Mouse (Mus musculus) gastrocnemius, postnatal 25 days (tissue): ENCODE measurements around the gene Elavl2. TPM values are rescaled to one million over a fixed set of nuclear protein-coding genes. Genes with fewer than 3 reads are reported as not detected.
A peak's percentile ranks its signal among the peaks of the same experiment; 100 is the strongest.

Experiments
- DNase-seq: peaks from one replicate; pipeline ENCODE4 v3.0.0; 2022
- long read RNA-seq, 2 experiments: library from polyadenylated mRNA; stranded (forward); transcript quantifications; one replicate each; pipeline ENCODE4 v2.0.0; 2021
- total RNA-seq, 2 experiments: library from RNA; stranded (reverse); gene quantifications; 1 replicate in 1 of 2; 2 replicates in 1 of 2; pipeline ENCODE4 v1.2.3; 2021

Elavl2 gene
- under 1 TPM; 0.56 to 0.74 TPM for total RNA-seq
- long read RNA-seq, experiment 1 = 0 reads
- long read RNA-seq, experiment 2 = 0 reads

DNA sequence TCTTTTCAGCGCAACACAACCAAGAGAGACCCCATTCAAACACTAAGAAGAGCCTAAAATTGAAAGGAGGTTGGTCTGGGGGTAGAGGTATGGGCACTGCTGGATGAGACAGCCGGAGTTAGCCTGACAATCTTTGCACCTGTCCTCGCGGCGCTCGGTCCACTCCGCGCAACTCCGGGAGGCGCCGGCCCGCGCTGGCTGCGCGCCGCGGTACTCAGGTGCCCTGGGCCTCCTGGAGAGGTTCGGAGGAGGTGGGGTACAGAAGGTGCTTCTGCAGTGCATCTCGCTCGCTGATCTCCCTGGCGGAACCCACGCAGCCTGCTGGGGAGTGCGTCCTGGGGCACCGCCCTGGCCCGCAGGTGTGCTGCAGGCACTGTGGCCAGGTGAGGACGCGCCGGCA, at the start of gene Elavl2:
TSS of gene Elavl2 (minus strand) at position 363 of the 400 bp plus-strand sequence.
- no peak for DNase-seq

DNA sequence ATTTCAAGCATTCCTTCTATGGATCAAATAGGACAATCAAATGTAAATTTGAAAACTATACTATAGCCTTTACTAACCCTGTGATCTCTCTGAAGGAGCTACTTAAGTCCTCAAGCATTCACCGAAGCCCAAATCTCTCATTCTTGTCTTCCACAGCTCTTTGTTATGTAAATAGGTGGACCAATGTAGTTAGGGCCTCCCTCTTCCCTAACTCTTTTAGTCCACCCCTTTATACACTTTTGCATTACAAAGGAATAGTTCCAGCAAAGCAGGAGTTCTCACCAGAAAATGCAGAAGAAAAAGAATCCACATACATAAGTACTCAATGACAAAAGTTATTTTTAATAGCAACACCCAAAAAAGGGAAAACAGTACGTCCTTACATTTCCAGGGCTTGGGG, 47.3 kb upstream of the Elavl2 start:
- DNase-seq = no peak

DNA sequence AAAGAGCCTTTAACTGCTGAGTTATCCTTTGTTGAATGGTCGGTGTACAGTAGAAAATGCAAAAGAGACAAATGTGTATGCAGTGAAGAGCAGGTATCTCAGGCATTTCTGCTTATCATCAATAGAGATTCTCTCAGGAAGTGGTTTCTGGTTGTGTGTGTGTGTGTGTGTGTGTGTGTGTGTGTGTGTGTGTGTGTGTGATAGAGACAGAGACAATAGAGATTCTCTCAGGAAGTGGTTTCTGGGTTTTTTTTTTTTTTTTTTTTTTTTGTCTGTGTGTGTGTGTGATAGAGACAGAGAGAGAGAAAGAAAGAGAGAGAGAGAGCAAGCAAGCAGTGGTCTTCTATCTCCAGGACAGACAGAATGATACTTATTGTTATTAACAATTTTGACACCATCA, 15.0 kb upstream of the Elavl2 start:
- no peak for DNase-seq

DNA sequence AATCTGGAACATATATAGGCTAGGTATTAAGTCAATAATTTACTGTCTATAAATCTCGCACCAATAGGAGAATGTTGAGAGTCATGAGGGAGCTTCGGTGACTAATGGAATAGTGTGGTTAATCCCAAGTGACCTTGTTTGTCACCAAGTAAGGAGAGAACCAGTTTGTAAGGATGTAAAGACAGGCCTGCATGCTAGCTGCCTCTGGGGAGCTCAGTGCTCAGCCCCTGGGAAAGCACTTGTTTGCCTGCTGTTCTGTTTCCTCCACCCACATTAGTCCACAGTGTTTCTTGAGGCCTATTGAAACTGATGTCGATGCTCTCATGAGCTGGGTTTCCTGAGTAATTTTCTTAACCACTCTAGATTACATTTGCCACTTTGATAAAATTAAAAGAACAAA, 4.5 kb upstream of the Elavl2 start:
- no peak for DNase-seq

DNA sequence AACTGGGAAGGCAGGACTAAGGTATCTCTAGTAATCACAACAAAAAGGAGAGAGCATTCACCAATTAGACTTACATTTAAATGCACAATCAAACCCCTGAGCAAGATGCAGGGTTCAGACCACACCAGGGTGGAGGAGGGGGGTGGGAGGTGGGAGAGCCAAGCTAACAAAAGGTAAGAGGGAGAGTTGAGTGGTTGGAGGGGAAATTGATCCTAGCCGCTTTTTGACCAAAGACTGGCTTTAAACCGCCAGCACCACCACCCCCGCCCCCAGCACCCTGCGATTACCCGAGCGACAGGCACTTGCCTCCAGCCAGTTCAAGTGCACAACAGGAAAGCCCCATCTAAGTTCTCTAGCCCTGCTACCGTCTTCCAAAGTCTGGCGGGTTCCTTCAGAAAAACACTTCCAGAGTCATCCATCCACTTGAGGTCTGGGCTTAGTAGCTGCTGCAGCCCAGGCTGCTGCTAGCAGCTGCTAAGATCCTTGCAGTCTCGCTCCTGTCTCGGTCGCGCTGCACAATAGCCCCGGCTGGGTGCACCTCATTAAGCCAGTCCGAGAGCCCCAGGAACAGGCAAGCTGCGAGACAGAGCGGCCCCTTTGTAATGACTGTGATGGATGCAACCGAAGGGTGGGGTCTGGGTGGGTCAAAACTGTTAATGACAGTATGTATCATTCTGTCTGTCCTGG, 932 bp downstream of the Elavl2 start:
- no peak for DNase-seq

DNA sequence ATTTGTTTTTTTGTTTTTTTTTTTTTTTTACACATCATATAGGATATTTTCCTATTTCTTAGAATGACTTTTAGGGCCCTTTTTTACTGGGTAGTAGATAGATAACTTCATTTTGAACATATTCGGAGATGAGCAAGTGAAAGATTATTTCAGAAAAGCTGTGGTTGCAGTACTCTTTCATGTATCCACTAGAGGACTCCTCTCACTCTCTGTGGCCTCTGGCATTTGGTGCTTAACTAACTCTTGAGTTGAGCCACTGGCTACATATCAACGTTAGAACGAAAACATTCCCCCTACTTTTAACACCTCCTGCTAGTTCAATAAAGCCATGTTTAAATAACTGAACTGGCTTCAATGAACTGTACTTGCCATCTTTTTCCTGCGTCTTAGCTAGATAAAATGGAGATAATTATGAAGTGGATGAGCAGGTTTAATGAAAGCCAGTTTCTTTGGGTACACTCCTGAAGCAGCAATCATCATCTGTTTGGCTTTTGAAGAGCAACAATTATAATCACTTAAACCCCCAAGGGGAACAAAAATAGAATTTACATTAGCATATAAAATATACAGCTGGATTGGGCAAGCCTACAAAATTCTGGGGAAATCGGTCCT, 8.5 kb downstream of the Elavl2 start:
- no peak for DNase-seq

DNA sequence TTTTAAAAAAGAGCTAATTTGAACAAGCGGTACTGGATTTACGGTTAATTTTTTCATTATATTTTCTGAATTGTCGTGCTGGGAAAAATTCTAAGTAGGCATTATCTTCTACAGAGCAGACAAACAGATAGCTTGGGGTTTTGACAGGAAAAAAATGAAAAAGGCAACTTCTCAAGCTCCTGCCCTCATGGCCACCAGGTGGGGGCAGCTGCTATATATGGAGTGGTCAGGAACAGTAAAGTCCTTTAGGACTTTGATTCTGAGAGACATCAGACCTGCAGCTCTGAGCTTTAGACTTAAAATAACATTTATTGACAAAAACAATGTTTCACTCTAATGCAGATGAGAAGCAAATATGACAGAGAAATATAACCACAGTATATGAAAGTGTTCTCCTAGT, 12.9 kb downstream of the Elavl2 start:
- no peak for DNase-seq

DNA sequence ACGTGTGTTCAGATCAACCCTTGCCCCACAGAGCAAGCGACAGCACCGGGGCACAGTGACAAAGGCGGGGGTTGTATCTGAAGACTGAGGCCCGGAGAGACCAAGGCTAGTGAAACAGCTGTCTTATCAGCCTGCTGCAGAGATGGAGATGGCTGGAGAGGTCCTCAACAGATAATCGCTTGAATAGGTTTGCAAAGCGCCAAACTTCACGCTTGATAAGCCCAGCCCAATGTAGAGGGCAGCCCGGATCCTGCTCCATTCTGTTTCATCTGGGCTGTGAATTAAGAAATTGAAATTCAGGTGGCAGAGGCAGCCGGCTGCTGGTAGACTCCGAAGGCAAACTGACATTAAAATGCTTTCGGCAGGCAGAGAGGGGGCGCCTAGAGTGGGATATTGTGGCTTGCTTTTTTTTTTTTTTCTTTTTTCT, 19.4 kb downstream of the Elavl2 start:
- DNase-seq = no peak

DNA sequence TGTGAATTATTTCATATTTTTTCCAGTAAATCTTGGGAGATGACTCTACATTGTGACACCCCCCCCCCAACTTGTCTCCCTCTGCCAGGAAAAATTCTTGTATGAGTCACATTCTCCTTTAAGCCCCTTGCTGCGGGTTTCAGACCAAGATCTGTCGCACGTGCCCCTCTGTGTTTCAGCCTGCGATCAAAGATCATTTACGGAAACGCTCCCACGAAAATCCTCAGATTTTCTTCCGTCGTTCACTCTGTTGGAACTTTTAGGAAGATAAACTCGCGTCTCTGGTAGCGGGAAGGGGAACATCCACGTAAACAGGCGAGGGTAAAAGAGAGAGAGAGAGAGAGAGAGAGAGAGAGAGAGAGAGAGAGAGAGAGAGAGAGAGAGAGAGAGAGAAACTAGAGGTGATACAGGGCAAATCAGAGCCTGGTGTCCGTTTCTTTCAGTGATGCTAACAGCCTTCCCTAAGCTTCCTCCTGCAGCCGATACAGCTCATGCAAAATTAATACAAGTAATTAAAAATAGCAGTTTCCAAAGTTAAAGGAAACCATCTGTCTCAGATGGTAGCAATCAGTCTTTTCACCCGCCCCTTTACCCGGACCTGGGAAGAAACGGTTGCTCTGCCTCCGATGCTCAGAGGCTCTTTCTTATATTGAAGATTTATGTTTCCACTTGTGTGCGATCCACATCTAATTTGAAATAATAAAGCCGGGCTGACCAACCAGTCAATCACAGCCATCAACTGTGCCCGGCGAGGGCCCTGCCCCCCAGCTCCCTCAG, 20.1 kb downstream of the Elavl2 start:
- DNase-seq = no peak

DNA sequence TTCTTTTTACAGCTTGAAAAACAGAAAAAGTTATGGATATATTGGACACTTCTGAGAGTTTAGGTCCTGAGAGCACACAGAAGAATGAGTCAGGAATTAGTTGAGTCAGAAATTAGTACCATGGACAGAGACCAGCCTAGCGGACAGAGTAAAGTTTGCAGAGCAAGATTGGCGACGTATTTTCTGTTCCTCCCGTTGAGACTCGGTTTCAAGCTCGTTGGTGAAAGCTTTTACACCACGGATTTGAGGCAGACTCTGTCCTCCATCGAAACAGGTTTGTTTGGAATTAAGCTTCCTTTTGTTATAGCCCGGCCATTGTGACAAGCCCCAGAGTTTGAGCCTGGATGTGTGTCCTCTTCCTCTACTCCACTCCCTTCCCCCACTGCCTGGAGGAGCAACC, 21.0 kb downstream of the Elavl2 start:
- no peak for DNase-seq

DNA sequence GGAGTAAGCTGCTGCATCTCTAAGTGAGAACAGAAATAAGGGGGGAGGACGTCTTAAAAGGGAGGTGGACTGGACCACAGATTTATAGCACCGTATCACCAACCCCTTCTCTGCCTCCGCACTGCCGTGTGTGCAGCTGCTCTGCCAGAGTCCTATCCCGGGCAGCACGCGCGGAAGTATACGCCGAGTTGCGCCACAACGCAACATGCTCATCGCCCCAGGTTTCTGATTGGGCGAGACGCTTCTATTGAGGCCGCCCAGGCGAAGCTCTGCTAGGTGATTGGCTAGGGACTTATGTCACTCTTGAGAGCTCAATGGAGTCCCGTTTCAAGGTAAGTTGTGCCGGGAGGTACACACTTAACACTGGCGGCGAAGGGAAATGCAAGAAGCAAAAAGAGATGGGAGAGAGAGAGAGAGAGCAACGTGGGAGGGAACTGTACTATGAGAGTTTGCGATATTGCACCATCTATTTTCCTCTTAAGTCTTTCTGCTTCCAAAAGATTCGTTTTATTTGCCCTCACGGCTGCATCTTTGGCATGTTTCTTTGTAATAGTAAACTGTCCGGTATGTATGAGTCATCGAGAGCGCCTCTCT, 24.2 kb downstream of the Elavl2 start:
- DNase-seq = peak; percentile 85

DNA sequence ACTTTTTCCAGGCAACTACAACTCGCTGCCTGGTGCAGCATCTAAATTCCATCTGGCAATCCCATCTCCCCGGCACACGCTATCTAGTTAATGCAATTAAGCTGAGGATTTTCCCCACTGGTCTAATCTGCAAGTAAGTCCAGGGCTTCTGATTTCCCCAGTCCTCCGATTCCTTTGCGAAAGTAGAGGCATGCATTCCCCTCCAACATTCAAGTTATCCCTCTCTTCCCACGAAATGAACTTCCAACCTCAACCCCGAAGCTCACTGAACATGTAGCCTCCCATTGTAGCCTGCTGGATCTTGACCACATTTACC, 25.3 kb downstream of the Elavl2 start:
- no peak for DNase-seq

DNA sequence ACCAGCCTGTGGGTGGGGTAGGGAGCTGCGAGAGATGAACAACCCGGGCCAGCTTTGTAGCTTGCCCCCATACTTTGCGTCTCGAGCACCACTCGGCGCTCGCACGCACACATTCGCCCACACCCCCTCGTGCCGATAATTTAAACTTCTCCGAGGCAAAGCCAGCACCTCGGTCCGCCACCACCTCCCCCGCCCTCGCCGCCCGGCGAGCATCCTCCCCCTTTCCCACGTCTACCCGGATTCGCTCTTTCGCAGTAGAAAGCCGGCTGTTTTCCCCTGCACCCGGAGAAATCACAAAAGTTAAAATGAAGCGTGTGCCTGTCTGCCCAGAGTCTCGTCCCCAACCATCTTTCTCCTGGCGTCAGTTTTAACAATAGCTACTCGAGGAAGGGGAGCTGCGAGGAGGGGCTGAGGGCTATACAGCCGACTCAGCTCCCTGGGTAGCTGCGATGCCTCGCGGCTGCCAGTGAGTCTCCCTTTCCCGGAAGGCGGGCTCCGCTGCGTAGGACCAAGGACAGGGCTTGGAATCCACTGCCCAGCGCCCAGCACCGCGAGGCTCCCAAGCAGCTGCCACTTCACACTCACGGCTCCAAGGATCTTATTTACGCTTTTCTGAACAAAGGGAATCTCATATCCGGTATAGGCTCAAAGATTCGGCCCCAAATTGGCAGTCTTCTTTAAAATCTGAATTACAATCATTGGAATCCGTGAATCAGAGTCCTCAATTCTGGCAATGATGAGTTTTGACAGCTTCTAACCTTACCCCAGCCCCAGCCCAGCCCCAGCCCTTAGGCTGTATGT, 25.8 kb downstream of the Elavl2 start:
- no peak for DNase-seq

DNA sequence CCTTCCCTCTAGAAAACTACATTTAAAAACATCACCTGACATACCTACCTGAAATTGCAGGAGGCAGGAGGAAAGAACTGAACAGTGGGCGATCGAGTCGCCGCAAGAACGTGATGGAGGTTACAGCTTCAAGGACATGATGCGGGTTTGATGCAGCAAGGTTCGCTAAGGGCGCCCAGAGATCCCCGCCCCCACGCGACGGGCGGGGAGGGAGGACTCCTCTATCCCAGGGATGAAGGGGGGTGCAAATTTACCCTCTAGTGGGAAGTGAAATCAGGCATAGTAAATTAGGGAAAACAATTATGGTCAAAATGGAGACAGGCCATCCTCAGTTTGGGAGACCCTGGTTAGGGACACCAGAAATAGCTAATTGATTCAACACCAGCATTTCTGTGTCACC, 27.7 kb downstream of the Elavl2 start:
- DNase-seq = no peak

DNA sequence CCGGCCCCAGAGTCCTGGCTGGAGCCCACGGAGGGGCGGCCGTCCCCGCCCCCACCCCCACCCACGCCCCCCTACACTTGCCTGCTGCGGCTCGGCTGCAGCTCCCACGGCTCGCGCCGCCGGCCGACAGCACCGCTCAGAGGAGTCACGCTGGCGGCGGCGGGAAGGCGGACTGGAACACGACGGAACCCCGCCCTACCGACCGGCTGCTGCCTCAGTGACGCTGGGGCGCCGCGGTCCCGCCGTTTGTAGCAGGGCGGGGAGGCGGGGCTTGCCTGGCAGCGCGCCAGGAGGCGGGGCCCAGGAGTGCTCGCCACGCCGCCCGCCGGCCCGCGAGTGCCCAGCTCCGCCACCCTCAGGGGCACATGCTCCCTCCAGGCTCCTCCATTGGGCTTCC, 28.8 kb downstream of the Elavl2 start:
- DNase-seq = peak; percentile 19

DNA sequence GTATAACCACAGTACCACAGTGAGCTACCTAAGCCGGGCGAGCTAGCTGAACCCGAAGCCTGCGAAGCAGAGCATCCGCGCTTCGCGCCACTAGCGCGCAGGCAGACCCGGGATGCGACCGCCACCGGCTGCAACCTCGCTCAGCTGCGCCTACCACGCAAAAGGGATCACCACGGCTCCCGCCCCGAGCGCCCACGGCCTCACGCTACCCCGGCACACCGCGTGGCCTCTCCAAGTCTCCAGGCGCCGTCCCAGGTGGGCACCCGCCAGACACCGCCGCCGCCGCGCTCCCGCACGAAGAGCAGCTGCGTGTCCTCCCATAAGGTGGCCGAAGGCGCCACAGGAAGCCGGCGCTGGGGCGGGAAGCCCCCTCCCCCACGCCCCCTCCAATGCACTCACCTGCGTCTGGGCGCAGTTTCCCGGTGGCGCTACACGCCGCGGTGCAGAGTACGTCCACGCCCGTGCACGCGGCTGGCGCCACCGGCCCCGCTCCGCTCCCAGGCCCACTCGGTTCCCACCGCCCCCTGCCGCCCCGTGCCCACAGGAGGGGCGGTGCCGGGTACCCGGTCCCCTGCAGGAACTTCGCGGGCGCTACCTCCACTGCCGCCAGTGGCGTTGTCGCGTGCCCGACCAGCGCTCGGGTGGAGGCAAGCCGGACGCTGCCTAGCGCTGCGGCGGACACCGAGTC, 29.3 kb downstream of the Elavl2 start:
- DNase-seq = no peak

DNA sequence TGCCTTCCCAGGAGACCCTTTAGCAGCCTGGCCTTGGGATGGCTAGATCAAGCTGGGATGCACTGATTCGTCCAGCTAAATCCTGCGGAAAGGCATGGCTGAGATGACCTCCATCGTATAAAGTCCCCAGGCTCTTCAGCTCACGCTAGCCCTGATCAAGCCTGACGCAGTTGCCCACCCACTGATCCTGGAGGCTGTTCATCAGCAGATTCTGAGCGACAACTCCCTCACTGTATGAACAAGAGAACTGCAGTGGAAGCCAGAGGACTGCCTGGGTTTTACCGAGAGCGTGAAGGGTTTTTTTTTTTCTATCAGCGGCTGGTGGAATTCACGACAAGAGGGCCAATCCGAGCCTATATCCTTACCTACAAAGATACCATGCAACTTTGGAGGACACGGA, 35.3 kb downstream of the Elavl2 start:
- DNase-seq = no peak

DNA sequence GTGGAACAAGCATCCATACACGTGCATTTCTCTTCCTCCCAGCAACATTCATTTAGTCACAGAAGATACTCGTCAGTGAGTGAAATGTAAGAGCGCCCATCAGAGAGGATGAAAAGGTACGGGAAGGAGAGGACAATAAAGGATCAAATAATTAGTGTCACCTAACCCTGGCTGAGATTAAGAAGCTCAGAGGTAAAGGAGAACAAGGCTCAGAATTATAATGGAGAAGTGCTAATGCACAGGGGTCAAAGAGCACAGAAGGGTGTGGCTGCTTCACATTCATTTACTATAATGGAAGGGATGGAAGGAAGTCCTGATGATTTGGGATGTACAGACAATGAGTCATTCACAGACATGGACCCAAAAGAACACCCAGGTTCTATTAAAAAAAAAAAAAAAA, 36.6 kb downstream of the Elavl2 start:
- DNase-seq = no peak

DNA sequence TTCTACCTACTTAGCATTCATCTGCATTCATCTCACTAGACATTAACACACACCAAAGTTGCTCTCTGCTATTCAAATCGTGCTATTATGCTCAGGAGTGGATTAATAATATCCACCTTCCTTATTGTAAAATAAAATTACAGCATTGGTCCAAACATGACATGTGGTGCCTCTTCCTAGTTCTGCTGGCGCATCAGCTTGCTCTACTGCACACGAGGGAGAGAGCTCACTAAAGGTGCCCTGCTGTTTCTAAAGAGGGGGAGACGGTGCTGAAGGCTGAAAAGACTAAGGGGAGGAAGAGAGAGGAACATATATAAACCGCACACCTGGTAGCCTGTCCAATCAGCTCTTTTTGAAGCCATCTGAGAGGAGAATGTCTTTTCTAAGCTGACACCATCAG, 38.1 kb downstream of the Elavl2 start:
- no peak for DNase-seq

DNA sequence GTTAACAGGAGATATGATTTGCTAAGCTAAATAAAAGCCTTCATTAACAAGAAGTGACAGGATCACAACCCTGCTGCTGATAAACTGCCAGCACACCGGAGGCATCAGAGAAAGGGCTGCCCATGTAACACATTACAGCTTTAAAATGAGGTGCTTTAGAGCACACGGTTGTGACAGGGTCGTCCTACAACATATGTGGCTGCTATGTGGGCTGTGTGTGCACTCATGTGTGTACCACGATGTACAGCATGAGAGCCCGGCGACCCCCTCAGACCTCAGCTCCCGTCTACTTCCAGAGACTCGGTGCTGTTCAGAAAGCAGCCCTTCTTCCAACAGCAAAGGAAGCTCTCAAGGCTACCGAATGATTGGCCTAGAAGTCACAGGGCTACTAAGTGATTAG, 47.4 kb downstream of the Elavl2 start:
- no peak for DNase-seq

DNA sequence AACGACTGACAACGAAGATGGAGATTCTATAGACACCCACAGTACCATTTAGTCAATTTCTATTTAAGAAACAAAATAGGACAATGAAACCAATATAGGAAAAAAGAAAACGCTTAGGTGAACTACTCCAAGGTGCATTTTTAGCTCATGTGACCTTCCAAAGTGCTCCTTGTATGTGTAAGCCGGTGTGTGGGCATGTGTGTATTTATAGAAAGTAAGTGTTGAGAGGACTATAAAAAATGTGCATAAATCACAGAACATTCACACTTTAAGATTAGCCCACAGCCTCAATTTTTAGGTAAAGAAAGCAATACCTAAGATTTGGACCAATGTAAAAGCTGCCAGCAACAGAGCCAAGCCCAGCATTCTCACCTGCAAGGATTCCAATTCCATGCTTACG, 51.0 kb downstream of the Elavl2 start:
- no peak for DNase-seq

DNA sequence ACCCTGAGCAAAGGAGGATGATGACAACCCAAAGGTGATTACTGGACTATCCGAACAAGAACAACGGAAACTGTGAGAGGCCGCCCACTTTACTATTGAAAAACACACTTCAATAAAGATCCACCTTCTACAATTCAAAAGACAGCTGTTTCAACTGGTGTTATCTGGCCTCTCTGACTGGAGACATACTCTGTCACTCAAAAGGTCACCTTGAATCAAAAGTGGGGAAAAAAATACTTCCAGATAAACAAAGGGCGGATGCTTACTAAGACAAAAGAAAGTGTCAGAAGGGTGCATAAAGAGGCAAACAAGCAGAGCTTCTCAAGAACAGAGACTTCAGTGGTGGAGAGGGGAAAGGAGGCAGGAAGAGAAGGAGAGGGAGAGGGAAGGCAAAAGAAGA, 66.4 kb downstream of the Elavl2 start:
- no peak for DNase-seq
